Mouse (Mus musculus): ENCODE results near the gene Ube2e1.

- TF ChIP-seq CTCF (IDR thresholded peaks at IDR 0.05; ENCODE audit: low read depth) (no peak), EP300 (IDR thresholded peaks at IDR 0.05; ENCODE audit: low read depth) (no peak)
Observed at GRCm38 (mm10) chr14:18233981-18234960, 97.4 kb downstream of the Ube2e1 start.
